Mouse (Mus musculus): ENCODE data around the gene Echdc2. TPM values are rescaled to one million over a fixed set of nuclear protein-coding genes. Genes with fewer than 3 reads are reported as not detected.

Echdc2 gene
- polyA plus RNA-seq, 1 experiment from 2014 or later, result 15.4 TPM

DNA sequence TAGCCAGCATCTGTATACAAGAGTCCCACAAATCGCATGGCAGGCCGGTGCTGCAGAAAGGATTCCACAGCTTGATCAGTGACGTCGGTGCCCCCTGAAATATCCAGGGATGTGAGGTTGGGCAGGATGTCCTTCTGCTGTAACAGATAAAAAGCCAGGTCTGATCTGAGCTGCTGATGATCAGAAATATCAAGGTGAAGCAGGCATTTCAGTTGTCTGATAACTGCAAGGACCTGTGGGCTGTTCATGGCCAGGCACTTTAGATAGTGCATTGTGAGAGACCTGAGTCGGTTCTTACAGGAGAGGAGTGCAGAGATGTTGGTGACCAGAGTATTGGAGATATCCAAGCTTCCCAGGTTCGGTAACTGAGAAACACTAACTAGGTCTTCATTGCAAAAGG is 39.4 kb downstream of the Echdc2 start:
- Histone ChIP-seq H3K9ac (no peak overlapping the region), H3K4me3 (replicated peaks) (no peak overlapping the region), H3K27me3 (no peaks in the 10 kb centered on the region), H3K4me2 (no peak overlapping the region), H3K9me3 (replicated peaks) (no peaks in the 10 kb centered on the region), H3K27ac (replicated peaks) (no peak overlapping the region), H3K4me1 (replicated peaks) (no peaks in the 10 kb centered on the region), H3K36me3 (replicated peaks) (no peaks in the 10 kb centered on the region)
- no peak for ATAC-seq (ENCODE audit: insufficient read depth)
- 48% methylated on average over 6 of the region's 6 CpGs for WGBS (ENCODE audit: insufficient replicate concordance)

DNA sequence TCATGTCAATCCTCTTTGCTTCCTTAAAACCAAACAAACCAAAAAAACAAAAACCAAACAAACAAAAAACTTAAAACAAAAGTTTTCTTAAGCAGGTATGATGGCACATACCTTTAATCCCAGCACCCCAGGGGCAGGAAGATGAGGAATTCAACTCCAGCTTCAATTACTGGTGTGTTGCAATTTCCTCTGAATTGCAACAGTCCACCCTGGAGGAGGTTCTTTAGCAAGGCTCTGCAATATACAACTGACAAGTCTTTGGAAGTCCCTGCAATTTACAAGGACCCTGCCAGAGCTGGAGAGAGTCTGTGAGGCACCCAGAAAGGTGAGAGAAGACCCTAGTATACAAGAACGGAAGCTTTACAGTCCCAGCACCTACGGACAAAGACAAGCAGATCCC is 47.8 kb downstream of the Echdc2 start:
- Histone ChIP-seq H3K9ac (no peak overlapping the region), H3K27ac (replicated peaks) (no peak overlapping the region), H3K4me2 (no peak overlapping the region), H3K4me3 (replicated peaks) (no peak overlapping the region), H3K27me3 (peaks cover 33% of the 10 kb centered on the region), H3K36me3 (replicated peaks) (no peaks in the 10 kb centered on the region), H3K9me3 (replicated peaks) (no peaks in the 10 kb centered on the region), H3K4me1 (replicated peaks) (peaks cover 8% of the 10 kb centered on the region; the same call in 1 of the 2 replicates)
- WGBS (ENCODE audit: insufficient replicate concordance), result 71% methylated on average over 2 of the region's 2 CpGs
- ATAC-seq (ENCODE audit: insufficient read depth), result no peak

DNA sequence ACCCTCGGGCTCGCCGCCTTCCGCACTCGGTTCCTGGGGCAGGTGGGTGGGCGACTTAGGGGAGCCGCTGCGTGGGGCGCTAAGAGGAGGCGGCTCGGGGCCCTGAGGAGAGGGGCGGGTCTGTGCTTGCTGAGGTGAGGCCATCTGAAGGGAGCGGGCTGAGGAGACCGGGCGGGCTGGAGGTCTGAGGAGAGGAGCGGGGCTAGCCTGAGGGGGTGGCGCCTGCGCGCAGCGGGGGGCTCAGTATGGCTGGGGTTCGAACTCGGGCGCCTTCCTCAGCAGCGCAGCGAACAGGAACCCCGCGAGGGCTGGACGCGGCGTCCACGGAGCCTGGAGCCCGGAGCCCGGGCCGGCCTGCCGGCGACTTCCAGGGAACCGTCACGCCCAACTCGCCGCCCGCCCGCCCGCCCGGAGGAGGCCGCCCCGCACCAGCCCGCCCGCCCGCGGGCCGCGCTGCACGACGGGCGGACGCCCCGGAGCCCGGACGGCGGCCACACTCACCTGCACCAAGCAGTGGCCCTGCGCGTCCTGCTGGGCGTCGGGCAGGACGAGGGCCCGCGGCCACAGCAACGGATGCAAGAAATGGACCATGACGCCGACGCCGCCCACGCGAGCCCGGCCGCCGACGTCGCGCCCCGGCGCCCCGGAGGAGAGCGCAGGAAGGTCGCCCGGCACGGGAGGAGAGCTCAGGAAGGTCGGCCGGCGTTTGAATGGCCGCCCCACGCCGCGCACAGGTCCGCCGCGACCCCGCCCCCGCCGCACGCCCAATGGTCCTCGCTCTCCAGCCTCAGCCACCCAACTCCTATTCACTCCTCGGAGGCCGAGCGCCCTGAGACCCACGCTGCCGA is 52.3 kb downstream of the Echdc2 start, which contains the start of gene Zyg11a:
Zyg11a (minus strand) TSS at position 717 of the 848 bp plus-strand sequence.
- Histone ChIP-seq H3K9me3 (replicated peaks) (no peaks in the 10 kb centered on the region), H3K27me3 (peaks cover 64% of the 10 kb centered on the region), H3K4me3 (replicated peaks) (peak within 1 kb of the TSS; percentile 52), H3K4me1 (replicated peaks) (peaks cover 8% of the 10 kb centered on the region; the same call in 1 of the 2 replicates), H3K4me2 (peak within 1 kb of the TSS; percentile 63), H3K27ac (replicated peaks) (no peak within 1 kb of the TSS), H3K9ac (no peak within 1 kb of the TSS; the same call in 1 of the 2 replicates), H3K36me3 (replicated peaks) (no peaks in the 10 kb centered on the region)
- WGBS (ENCODE audit: insufficient replicate concordance), result 3% methylated on average over 86 of the region's 107 CpGs
- peak; percentile 52; the same call in 1 of the 2 replicates for ATAC-seq (ENCODE audit: insufficient read depth)

DNA sequence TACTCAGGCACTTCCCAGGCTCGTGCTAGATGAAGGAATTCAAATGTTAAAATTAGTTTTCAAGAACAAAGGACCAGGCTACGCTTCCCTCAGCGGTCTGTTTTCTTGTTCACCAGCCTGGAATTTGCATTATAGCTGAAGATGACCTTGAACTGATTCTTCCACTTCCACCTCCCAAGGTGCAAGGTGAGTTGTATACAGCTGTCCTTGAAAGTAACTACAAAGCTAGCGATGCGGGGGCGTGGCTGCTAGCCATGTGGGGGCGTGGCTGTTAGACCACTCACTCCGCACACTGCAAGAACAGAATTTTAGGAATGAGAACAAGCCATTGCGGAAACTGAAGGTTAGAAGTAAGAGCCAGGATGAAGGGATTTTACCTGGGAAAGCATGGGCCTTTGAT is 53.8 kb downstream of the Echdc2 start:
- no peak overlapping the region for H3K9ac ChIP-seq
- 21% methylated on average over 9 of the region's 9 CpGs for WGBS (ENCODE audit: insufficient replicate concordance)
- ATAC-seq (ENCODE audit: insufficient read depth), result no peak
- no peak overlapping the region for H3K27ac ChIP-seq (replicated peaks)
- H3K4me2 ChIP-seq, result no peak overlapping the region
- no peaks in the 10 kb centered on the region for H3K9me3 ChIP-seq (replicated peaks)
- H3K27me3 ChIP-seq, result peaks cover 64% of the 10 kb centered on the region
- H3K4me3 ChIP-seq (replicated peaks), result no peak overlapping the region
- H3K36me3 ChIP-seq (replicated peaks), result no peaks in the 10 kb centered on the region
- peaks cover 8% of the 10 kb centered on the region; the same call in 1 of the 2 replicates for H3K4me1 ChIP-seq (replicated peaks)

DNA sequence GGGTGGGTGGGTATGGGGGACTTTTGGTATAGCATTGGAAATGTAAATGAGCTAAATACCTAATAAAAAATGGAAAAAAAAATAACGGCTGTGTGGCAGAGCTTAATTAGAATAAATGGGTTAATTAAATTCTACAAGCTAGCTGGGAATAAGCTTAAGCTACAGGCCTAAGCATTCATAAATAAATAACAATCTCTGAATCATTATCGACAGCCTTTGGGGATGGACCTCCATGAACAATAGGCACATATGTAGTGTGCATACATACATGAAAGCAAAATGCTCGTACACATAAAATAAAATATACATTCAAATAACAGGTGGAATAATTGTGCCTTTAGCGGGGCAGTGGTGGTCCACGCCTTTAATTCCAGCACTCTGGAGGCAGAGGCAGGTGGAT is 57.3 kb downstream of the Echdc2 start:
- Histone ChIP-seq H3K4me3 (replicated peaks) (no peak overlapping the region), H3K27ac (replicated peaks) (no peak overlapping the region), H3K9ac (no peak overlapping the region), H3K4me1 (replicated peaks) (peaks cover 6% of the 10 kb centered on the region; the same call in 1 of the 2 replicates), H3K27me3 (peaks cover 36% of the 10 kb centered on the region), H3K4me2 (no peak overlapping the region), H3K36me3 (replicated peaks) (no peaks in the 10 kb centered on the region), H3K9me3 (replicated peaks) (no peaks in the 10 kb centered on the region)
- ATAC-seq (ENCODE audit: insufficient read depth), result no peak
- 67% methylated on average over 5 of the region's 5 CpGs for WGBS (ENCODE audit: insufficient replicate concordance)

DNA sequence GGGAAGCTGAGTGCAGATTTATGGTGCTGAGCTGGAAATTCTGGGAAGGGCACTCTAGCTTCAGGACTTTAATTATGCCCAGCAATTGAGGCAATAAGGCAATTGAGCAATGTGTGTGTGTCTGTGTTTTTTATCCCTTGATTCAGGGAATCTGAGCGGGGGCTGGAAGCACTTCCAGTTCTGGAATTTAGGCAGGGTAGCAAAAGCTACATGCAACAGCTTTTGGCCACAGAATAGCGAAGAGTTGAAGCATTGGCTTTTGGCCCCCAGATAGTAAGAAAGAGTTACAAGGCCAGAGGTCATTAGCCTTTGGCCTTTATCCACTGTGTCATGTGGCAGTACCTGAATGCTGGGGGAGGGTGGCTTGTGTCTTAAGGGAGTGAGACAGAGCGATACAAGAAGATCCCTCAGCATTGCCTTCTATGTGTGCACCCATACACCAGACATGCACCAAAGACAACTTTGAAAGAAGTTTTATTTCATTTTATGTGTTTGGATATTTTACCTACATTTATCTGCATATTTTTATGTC is 60.2 kb downstream of the Echdc2 start:
- H3K9ac ChIP-seq, result no peak overlapping the region
- H3K27me3 ChIP-seq, result peaks cover 9% of the 10 kb centered on the region
- 0 out of 2 replicates have a peak, but pooled peaks cover 2% of the 10 kb centered on the region for H3K4me1 ChIP-seq (replicated peaks)
- H3K4me2 ChIP-seq, result no peak overlapping the region
- WGBS (ENCODE audit: insufficient replicate concordance), result 62% methylated on average over 3 of the region's 3 CpGs
- no peaks in the 10 kb centered on the region for H3K36me3 ChIP-seq (replicated peaks)
- ATAC-seq (ENCODE audit: insufficient read depth), result peak; percentile 37; the same call in 1 of the 2 replicates
- H3K27ac ChIP-seq (replicated peaks), result no peak overlapping the region
- H3K9me3 ChIP-seq (replicated peaks), result no peaks in the 10 kb centered on the region
- no peak overlapping the region for H3K4me3 ChIP-seq (replicated peaks)

Other genes starting within 250 kb of the Echdc2 start
- 40.5 and 43.3 TPM in 2 replicates for gene Cpt2, start 241.8 kb upstream of the Echdc2 start, polyA plus RNA-seq (2015; fragmentation: Nextera tagmentation; extraction: Ambion mirVana)
- not detected in 2 replicates for gene Slc1a7, start 197.1 kb upstream of the Echdc2 start, polyA plus RNA-seq (2015; fragmentation: Nextera tagmentation; extraction: Ambion mirVana)
- 0.09 and 0.17 TPM in 2 replicates for gene Podn, start 69.0 kb upstream of the Echdc2 start, polyA plus RNA-seq (2015; fragmentation: Nextera tagmentation; extraction: Ambion mirVana)
- 349 and 376 TPM in 2 replicates for gene Scp2, start 20.4 kb upstream of the Echdc2 start, polyA plus RNA-seq (2015; fragmentation: Nextera tagmentation; extraction: Ambion mirVana)
- 0.21 and 0.35 TPM in 2 replicates for gene Zyg11a, start 52.6 kb downstream of the Echdc2 start, polyA plus RNA-seq (2015; fragmentation: Nextera tagmentation; extraction: Ambion mirVana)
- 2.3 and 2.4 TPM in 2 replicates for gene Zyg11b, start 135.7 kb downstream of the Echdc2 start, polyA plus RNA-seq (2015; fragmentation: Nextera tagmentation; extraction: Ambion mirVana)
- gene Coa7, start 162.7 kb downstream of the Echdc2 start, polyA plus RNA-seq (2015; fragmentation: Nextera tagmentation; extraction: Ambion mirVana), result 21.9 and 24.6 TPM in 2 replicates
- 0.26 and 0.35 TPM in 2 replicates for gene Shisal2a, start 217.9 kb downstream of the Echdc2 start, polyA plus RNA-seq (2015; fragmentation: Nextera tagmentation; extraction: Ambion mirVana)
- gene Gpx7, start 241.5 kb downstream of the Echdc2 start, polyA plus RNA-seq (2015; fragmentation: Nextera tagmentation; extraction: Ambion mirVana), result 9.7 and 10.1 TPM in 2 replicates

Data from liver, embryonic 15.5 days (tissue).